Mouse (Mus musculus) right cerebral cortex, postnatal 14 days (tissue): ENCODE data around the gene Bcar3.
A peak's percentile ranks its signal among the peaks of the same experiment; 100 is the strongest.

Source experiments
- DNase-seq: peaks from one replicate; pipeline ENCODE4 v3.0.0; 2022

Bcar3 gene

DNA sequence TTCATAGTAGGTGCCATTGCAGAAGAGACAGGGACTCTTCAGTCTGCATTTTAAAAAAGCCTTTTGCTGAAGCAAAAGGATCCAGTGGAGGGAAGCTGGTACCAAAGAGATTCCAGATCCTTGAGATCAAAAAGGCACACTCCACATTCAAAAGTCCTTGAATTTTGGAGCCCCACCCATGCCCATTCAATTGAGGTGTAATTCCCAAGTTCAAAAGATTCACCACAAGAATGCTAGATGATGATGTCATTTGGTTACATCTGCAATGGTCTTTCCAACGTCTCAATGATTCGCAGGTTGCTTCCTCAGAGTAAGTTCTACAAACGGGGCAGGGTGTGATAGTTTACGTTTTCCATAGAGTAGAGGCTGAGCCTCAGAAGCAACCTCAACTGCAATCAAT, 192.3 kb downstream of the Bcar3 start:
- DNase-seq, result no peak

DNA sequence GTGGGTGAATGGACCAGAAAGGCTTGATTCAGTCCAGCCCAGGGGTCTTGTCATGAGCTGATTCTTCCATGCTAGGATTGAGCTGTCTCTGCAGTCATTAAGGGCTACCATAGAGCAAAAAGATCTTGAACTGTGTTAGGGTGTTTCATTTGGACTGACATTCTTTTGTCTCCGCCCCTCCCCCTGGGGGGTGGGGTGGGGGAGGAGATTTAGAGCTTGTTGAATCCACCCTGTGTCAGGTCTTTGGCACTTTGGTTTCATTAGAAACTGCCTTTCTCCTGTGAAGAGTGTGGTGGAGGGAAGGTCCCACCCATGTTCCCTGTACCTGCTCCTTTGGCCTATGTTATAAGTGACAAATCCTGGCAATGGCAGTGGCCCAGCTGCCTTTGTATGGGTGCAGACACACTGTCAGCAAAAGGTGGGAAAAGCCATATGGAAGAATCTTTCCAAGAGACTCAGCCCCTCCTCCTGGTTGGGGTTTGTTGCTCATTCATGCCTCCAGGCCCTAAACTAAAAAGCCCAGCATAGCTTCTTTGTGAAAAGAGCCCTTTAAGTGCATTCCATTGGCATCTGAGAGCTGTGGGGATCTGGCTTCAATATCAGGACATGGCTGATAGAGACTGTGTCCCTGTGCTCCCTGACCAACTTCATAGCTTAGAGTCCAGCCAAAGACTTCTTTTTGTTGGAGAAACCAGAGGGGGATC, 194.3 kb downstream of the Bcar3 start:
- no peak for DNase-seq

- no peak for DNase-seq
Observed at GRCm38 (mm10) chr3:122490574-122490973, 196.6 kb downstream of the Bcar3 start.

DNA sequence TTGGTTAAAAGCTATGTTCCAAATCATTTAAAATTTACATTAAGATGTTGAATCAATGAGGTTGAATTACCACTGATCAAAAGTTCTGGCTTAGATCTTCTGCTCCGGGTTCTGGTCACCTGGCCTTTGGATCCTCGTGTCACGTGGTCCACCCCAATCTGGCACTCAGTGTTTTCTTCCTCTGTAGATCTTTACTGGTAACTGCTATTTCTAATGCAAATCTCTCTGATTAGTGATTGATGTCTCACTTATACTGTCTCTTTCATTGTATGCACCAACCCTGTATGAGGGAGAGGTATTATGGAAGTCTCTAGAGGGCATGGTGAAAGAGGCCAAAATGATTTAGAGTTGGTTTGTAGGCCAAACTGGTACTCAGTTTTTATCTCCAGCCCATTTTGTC, 198.1 kb downstream of the Bcar3 start:
- DNase-seq, result no peak

GRCm38 (mm10) chr3:122492872-122493615, 199.1 kb downstream of the Bcar3 start:
- DNase-seq, result no peak

GRCm38 (mm10) chr3:122494764-122495163, 200.8 kb downstream of the Bcar3 start:
- DNase-seq, result no peak

DNA sequence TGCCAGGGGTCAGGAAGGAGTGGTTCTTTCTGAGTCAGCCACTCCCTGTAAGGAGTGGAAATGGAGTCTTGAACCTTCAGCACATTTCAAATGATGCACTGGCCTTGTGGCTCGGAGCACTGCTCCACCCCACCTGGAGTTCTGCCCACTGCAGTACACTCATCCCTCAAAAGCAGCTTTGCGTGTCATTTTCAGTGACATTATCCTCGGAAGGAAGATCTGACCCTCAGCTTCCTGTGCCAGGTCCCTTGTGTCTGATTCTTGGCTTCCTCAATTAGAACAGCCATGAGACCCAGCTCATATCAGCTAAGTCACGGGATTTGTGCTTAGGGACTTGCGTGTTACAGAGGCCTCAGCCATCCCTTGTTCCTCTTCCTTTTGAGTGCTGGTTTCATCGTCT, 203.9 kb downstream of the Bcar3 start:
- DNase-seq, result no peak

GRCm38 (mm10) chr3:122498528-122498927, 204.6 kb downstream of the Bcar3 start:
- DNase-seq, result no peak

DNA sequence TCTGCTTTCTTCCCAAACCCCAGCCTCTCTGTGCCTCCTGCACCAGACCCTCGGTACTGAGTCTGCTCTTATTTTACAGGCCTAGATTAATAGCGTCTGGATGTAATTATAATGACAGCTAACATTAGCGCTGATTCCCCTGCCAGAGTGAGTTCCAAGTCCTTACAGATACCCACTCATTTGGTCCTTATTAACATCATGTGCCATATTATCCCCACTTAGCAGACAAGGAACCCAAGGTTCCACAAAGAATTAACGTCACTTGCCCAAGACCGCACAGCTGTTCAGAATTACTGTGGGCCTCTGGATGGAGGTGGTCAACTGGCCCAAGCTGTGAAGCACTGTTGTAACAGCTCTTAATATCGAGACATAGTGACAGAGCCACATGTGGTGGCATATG, 205.7 kb downstream of the Bcar3 start:
- DNase-seq, result no peak

- DNase-seq, result no peak
Observed at GRCm38 (mm10) chr3:122500929-122501328, 207.0 kb downstream of the Bcar3 start.

- DNase-seq, result no peak
Observed at GRCm38 (mm10) chr3:122506343-122506916, 212.5 kb downstream of the Bcar3 start.

- no peak for DNase-seq
Observed at GRCm38 (mm10) chr3:122507826-122508225, 213.9 kb downstream of the Bcar3 start.

- peak; percentile 74 for DNase-seq
Observed at GRCm38 (mm10) chr3:122509084-122509483, 215.1 kb downstream of the Bcar3 start.

DNA sequence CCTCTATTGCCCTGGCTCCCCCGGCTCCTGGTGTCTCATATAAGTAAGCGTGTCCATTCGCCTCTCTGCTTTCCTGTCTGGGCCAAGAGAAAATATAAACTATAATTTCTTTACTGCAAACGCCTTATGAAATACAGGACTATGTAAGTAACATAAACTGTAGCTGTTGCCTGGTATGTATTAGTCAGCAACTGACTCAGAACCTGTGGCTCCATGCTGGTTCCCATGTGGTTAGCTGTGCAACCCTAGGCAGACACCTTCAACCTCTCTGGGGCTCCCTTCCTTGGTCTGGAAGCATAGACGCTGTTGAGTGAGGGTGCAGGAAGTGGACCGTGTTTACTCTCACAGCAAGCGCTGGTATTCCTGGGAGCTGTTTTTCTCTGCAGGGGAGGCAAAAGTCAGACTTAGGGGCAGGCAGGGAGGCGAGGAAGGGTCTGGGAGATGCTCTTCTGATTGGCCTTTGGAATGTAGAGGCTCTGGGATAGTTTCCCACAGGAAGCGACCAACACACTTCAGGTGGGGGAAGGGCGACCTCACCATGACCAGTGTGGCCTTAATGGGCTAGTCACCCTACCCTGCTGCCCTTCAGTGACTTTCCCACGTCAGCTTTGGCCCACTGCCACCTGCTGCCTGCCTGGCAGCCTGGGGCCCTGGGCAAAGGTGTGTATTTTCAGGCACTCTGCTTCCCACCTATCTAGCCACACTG, 215.8 kb downstream of the Bcar3 start:
- no peak for DNase-seq

DNA sequence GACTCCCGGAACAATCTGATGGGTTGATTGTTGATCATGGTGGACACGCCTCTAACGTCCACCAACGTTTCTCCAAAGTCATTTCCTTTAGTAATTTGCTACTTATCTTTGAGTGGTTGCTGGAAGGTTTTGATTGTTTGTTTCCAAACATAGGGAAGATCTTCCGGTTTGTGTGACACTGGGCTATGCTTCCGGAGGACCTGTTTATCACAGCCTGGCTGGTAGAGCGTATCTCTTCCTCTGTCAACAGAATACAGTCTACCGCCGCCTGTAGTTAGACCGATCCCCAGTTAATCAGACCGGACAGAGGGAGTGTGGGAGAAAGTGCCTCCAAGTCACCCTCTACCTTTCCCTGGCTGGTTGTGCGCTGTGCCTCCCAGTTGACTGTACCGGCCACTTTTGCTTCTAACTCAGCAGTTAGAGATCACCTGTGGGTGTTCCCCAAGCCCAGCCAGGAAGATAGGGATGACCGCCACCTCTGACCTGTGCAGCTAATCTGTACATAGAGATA, 216.4 kb downstream of the Bcar3 start:
- DNase-seq, result no peak

DNA sequence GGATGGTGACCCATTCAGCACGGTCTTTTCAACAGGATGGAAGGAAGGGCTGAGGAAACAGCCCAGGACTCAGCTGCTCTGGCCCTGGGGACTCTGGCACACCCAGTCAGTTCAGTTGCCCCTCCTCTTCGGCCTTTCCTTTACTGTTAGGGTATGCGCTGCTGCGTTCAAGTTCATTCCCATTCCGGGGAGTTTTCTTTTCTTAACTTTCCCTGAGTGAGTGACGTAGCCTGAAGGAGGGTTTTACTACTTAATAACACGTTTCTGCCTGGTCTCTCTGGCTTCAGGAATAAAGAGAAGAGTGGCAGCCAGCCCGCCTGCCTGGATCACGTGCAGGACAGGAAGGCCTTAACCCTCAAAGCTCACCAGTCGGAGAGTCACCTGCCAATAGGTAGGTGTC, 217.0 kb downstream of the Bcar3 start:
- no peak for DNase-seq

DNA sequence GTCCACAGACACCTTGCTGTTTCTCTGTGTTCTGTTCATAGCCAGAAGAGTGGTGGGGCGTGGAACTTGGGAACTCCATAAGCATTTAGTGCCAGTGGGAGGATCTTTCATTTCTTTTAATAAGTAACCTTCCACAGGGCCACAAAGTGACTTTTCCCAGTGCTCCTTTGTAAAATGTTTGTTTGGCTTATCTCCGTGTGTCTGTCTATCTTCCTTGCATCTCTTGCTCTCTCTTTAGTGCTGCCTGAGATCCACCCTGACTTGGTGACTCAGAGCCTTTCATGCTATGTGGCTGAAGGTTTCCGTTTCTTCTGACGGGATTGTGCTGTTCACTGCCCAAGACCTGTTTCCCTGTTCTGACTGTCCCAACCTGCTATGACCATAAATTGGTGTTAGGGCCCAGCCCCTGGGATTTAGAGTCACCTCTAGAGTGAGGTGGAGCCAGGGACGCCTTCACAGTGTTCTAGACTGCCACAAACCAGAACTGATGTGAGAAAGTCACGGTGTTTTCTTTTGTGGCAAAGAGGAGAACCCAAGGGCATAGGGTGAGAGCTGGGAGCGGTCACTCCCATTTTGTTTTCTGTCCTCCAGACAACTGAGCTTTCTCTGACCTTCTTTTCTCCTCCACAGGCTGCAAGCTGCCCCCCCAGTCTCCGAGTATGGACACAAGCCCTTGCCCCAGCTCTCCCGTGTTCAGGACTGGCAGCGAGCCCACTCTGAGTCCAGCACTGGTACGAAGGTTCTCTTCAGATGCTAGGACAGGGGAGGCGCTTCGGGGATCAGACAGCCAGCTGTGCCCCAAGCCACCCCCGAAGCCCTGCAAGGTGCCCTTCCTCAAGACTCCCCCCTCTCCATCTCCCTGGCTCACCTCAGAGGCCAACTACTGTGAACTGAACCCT, 218.0 kb downstream of the Bcar3 start:
- DNase-seq, result no peak

GRCm38 (mm10) chr3:122512725-122513375, 218.9 kb downstream of the Bcar3 start:
- no peak for DNase-seq

- no peak for DNase-seq
Observed at GRCm38 (mm10) chr3:122515568-122516326, 221.8 kb downstream of the Bcar3 start.

DNA sequence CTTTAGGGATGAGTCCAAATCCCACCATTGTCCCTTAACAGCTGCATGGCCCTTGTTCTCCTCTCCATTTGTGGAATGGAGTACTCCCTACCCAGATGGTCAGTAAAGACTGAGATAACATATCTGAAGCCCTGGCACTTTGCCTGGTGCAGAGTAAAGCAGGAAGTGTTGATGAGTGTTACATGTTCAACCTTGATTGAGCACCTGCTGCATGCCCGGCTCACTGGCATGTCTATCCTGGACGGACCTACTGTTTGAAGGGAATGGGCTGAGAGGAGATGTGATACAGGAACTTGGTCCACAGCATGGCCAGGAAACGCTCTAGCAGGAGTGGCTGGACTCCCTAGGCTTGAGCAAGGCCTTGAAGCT, 222.4 kb downstream of the Bcar3 start:
- DNase-seq, result no peak

DNA sequence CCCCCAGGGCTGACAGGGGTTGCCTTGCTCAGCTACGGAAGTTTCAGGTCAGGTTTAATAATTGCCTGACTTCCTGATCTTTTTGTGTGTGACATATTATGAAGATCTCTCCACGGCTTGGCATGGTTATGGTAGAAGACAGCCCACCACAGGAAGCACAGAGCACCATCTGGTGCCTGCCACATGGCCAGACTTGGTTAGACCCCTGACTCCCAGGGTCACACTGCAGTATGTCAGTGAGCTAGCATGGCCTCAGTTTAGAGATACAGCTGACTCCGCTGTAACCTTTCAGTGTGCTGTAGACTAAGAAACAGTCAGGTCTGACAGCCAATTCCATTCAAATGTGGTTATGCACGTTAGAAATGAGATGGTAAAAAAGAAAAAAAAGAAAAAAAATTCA, 223.8 kb downstream of the Bcar3 start:
- DNase-seq, result no peak
